Mouse (Mus musculus): Measurements from ENCODE around the gene March10.

March10 gene

DNA sequence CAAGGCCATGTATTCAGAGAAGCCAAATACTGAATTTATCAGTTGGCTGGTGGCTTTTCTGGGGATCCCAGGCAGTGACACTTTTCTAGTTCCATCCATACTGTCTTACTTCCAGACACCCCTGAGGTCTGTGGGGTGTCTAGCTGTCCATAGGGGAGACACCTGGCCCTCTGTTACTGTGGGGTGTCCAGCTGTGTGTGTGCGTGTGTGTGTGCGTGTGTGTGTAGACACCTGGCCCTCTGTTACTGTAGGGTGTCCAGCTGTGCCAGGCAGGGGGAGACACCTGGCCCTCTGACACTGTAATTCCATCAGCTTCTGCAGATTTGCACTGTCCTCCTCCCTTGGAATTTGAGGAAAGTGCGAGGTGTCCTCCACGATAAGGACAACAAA lies 102.6 kb downstream of the March10 start:
- in situ Hi-C loops (cut with MseI, MboI): loop anchor here (5.0 kb wide), 2 partner anchors 238 to 558 kb away; no protein-coding TSS in a partner anchor

DNA sequence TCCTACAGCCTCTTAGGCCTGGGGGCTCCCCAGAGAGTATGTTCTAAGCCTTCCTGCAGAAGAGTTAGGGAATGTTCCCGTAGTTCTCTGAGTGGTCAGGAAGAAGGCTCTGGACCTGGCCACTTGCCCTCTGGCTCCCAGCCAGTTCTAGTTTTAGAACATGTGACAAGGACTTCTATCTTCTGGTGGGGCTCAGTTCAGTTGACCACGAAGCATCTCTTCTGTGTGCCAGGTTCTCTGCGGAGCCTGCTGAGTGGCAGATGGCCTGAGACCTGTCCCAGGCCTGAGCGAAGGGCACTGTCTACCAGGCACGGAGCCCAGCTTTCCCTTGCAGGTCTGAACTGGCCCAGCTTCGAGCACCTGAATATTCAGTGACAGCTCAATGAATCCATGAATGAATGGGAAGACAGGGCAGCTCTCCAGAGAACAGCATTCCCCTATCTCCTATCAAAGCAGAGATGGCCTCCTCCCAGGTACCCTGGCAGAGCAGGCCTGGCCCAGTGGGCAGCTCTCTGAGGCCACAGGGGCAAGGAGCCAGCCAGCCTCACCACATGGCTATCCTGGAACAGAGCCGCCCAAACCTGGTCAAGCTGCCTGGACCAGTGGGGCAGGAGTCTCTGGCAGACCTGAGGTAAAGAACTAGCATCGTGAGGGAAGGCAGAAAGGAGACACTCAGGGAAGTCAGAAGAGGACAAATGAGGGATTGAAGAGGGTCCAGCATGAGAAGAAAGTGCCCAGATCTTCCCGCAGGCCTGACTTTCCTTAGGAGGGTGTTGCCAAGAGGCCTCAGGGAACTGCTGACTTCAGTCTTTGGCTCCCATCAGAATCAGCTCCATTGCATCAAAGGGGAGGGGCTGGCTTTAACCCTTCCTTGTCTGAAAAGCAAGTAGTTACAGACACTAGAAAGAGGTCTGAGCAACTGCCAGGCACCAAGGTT lies 103.3 kb downstream of the March10 start:
- in situ Hi-C loops (cut with MseI, MboI): loop anchor here (5.0 kb wide), 2 partner anchors 239 to 559 kb away; no protein-coding TSS in a partner anchor

- in situ Hi-C loops (cut with MseI, MboI): loop anchor here (5.0 kb wide), 2 partner anchors 240 to 560 kb away; no protein-coding TSS in a partner anchor
Measured at GRCm38 (mm10) chr11:105352152-105352551, 104.4 kb downstream of the March10 start.

- in situ Hi-C loops (cut with MseI, MboI): loop anchor here (5.0 kb wide), 2 partner anchors 242 to 562 kb away; no protein-coding TSS in a partner anchor
Measured at GRCm38 (mm10) chr11:105350643-105351042, 105.9 kb downstream of the March10 start.

DNA sequence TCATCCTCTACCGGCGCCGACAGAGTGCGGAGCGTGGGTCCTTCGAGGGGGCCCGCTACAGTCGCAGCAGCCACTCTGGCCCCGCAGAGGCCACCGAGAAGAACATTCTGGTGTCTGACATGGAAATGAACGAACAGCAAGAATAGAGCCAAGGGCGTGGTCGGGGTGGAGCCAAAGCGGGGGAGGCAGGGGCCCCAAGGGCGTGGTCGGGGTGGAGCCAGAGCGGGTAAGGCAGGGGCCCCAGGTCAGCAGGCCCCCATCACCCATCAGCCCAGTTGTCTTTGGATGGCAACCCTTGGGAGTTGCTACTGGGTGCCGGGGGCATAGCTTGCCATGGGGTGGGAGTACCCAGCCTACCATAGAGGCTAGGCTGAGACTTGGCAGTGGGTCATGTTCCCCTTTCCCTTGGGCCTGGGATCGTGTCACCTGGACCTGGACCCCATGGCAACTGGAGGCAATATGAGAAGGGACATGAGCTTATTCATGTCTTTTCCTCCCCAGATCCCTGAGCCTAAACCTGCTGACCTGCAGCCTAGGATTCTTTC lies 106.7 kb downstream of the March10 start:
- in situ Hi-C loops (cut with MseI, MboI): loop anchor here (5.0 kb wide), 2 partner anchors 242 to 562 kb away; no protein-coding TSS in a partner anchor

DNA sequence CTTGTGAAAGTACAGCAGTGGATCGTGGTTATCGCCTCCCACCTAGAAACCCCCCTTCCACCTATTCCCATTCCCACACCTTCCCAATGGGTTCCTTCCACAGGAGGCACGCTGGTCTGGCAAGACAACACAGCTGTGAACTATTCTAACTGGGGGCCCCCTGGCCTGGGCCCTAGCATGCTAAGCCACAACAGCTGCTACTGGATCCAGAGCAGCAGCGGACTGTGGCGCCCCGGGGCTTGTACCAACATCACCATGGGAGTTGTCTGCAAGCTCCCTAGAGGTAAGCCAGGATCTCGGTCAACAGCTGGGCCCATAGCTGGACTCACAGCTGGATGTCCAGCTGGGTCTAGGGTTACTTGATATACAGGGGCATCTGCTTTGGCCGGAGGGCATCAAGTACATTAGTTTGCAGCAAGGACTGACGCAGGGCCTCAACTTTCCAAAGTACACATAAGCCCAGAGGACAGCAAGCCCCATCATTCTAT lies 108.0 kb downstream of the March10 start:
- in situ Hi-C loops (cut with MseI, MboI): loop anchor here in 1 of 2 experiments (5.0 kb wide), 1 partner anchor 564 kb away; no protein-coding TSS in a partner anchor

- in situ Hi-C loops (cut with MseI, MboI): loop anchor here in 1 of 2 experiments (5.0 kb wide), 1 partner anchor 565 kb away; no protein-coding TSS in a partner anchor
Measured at GRCm38 (mm10) chr11:105347162-105348161, 109.1 kb downstream of the March10 start.

DNA sequence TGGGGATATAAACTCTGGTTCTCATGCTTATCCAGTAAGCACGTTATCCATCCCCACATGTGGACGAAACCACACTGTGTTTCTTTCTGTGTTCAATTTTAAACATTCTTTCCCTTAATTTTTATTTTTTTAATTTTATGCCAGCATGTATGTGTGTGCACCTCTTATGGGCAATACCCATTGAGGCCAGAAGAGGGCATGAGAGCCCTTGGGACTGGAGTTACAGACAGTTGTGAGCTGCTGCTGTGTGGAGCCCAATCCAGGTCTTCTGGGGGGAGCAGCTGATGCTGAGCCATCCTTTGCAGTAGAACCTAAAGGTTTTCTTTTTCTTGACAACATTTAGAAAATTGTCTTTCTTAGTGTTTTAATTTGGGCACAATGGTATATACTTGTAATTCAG lies 111.3 kb downstream of the March10 start:
- in situ Hi-C loops (cut with MseI, MboI): loop anchor here in 1 of 2 experiments (5.0 kb wide), 1 partner anchor 567 kb away; no protein-coding TSS in a partner anchor

GRCm38 (mm10) chr11:105338596-105339390 lies 117.7 kb downstream of the March10 start:
- in situ Hi-C loops (cut with MseI, MboI): no loop called here

GRCm38 (mm10) chr11:105333867-105334670 lies 122.5 kb downstream of the March10 start:
- in situ Hi-C loops (cut with MseI, MboI): no loop called here

DNA sequence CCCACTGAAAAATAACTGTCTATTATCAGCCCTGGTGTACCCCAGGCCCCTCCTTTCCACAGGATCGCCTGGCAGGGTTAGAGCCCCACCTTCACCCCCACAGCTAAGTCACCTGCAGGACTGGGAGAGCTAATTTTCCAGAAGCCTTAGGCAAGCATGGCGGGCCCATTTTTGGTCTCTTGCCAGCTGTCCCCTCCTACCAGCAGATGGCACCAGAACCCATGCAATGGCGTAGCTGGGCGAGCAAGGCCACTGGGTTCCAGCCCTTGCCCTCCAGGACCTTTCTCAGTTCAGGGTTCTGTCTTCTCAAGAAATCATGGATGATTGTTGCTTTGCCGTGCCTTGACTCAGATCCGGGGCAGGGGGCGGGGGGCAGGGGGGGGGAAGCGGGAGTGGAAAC lies 124.1 kb downstream of the March10 start:
- in situ Hi-C loops (cut with MseI, MboI): no loop called here

DNA sequence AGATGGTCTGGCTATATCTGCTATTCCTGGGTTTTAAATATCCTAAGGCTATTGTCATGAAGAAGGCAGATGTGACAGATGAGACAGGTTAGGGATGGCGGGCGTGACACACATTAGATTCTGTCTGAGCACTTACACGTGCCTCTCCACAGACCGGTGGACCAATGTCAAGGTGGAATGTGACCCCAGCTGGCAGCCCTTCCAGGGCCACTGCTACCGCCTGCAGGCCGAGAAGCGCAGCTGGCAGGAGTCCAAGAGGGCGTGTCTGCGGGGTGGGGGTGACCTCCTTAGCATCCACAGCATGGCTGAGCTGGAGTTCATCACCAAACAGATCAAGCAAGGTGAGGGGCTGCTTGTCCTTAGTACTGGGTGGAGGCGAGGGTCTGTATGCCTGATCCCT lies 124.8 kb downstream of the March10 start:
- in situ Hi-C loops (cut with MseI, MboI): no loop called here

GRCm38 (mm10) chr11:105331129-105331528 lies 125.4 kb downstream of the March10 start:
- in situ Hi-C loops (cut with MseI, MboI): no loop called here

- in situ Hi-C loops (cut with MseI, MboI): no loop called here
Measured at GRCm38 (mm10) chr11:105329962-105330361, 126.6 kb downstream of the March10 start.

- in situ Hi-C loops (cut with MseI, MboI): no loop called here
Measured at GRCm38 (mm10) chr11:105327101-105327500, 129.4 kb downstream of the March10 start.

DNA sequence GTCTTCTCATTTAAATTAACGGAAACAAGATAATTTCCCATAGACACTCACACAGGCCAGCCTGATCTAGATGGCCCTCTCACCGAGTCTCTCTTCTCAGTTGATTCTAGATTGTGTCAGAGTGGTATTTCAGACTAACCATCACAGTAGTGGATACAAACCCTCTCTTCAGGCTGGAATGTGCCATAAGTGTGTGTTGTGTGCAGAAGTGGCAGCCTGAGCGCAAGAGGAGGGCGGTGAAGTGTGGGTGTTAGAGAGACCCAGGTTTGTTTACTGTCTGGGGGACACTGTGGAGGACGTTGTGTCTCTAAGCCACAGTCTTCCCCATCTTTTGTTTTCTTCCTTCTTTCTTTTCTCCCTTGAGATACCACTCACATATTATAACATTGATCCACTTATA lies 133.0 kb downstream of the March10 start:
- in situ Hi-C loops (cut with MseI, MboI): no loop called here

- in situ Hi-C loops (cut with MseI, MboI): no loop called here
Measured at GRCm38 (mm10) chr11:105321090-105321489, 135.4 kb downstream of the March10 start.

DNA sequence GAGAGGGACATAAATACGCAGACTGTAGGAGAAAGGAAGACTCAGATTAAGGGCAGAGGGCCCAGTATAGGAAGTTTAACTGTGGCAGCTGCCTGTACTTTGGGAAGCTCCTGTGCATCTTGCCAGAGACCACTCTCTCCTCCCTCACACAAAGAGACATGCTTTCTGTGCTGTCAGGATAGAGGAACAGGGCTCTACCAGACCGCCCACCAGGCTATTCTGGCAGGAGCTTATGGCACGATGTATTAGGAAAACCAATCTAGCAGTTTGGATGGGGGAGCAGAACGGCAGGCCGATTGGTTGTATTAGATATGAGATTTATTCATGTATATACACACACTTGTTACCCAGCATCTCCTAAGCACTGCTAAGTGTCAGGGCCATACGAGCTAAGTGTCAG lies 138.8 kb downstream of the March10 start:
- in situ Hi-C loops (cut with MseI, MboI): no loop called here

DNA sequence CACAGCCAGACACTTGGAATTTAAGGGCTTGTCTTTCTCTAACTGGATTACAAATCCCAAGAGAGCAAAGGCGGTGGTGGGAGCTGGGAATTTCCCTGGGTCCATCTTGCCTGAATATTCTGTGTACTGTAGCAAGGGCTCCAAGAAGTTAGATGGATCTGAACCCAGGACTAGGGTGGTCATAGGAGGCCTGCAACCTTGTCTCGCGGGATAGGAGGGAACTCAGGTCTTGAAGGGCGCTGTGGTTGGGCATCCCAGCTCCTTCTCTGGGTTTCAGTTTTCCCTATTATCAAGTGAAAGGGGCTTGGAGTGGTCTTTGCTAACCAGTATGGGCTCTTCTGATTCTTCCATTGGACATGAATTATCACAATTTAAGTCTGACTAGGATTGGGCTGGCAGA lies 140.4 kb downstream of the March10 start:
- in situ Hi-C loops (cut with MseI, MboI): no loop called here
